Mouse (Mus musculus): Measurements from ENCODE around the gene Mrps23.

DNA sequence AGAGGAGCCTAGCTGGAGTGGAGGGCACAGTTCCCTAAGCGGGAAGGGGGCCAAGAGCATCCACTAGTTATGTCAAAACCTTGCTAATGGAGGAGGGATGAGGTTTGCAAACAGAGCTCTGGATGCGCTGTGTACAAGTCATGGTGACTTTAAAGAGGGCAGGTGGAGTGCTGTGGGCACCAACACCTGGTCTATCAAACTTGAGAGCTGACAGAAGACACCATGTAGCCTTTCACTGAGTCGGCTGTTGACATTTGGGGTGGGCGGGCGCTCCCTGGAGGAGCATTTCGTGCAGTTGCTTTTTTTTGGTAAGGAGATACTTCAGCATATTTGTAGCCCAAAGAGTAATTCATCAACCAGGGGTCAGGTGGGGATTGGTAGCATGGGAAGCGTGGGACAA lies 47.1 kb downstream of the Mrps23 start:
- no peak for TF ChIP-seq CTCF (IDR thresholded peaks at IDR 0.05; ENCODE audit: control insufficient read depth, insufficient read depth, low read length)
- no peak for TF ChIP-seq POLR2A (IDR thresholded peaks at IDR 0.05; ENCODE audit: borderline replicate concordance, control insufficient read depth, low read depth, low read length)

Measured in bone marrow, adult 2 months (tissue).